Mouse (Mus musculus) hindbrain, embryonic 10.5 days (tissue): ENCODE measurements around the gene Adamts7. TPM values are rescaled to one million over a fixed set of nuclear protein-coding genes. Genes with fewer than 3 reads are reported as not detected.
A peak's percentile ranks its signal among the peaks of the same experiment; 100 is the strongest.

Source experiments
- DNase-seq: peaks from one replicate; pipeline ENCODE4 v3.0.0-alpha.2; 2017; ENCODE audit warnings: low spot score
- H3K27ac ChIP-seq: fragments of 300-500 bp; sonication (generic); 2 replicates; pipeline ENCODE4 v1.5.1; 2016; ENCODE audit warnings: mild to moderate bottlenecking, moderate library complexity
- H3K27me3 ChIP-seq: fragments of 300-500 bp; sonication (generic); 2 replicates; pipeline ENCODE4 v1.6.1; 2016; ENCODE audit warnings: mild to moderate bottlenecking; ENCODE audit not compliant: poor library complexity, insufficient read depth, severe bottlenecking
- H3K36me3 ChIP-seq: fragments of 300-500 bp; sonication (generic); 2 replicates; pipeline ENCODE4 v1.6.1; 2016; ENCODE audit warnings: mild to moderate bottlenecking, moderate library complexity
- H3K4me1 ChIP-seq: fragments of 300-500 bp; sonication (generic); replicated peaks from 2 replicates; pipeline ENCODE4 v1.6.1; 2016; ENCODE audit warnings: mild to moderate bottlenecking
- H3K4me3 ChIP-seq: fragments of 300-500 bp; sonication (generic); 2 replicates; pipeline ENCODE4 v1.5.1; 2016; ENCODE audit warnings: mild to moderate bottlenecking, moderate library complexity
- H3K9me3 ChIP-seq: fragments of 300-500 bp; sonication (generic); 2 replicates; pipeline ENCODE4 v1.6.1; 2016; ENCODE audit warnings: mild to moderate bottlenecking, moderate library complexity
- WGBS: fragments of 180-500 bp; shearing (Covaris S2); methylation state at CpG from one replicate; pipeline ENCODE4 v1.1.7; 2016; 5-methylcytosine and 5-hydroxymethylcytosine counted together
- polyA plus RNA-seq: library from polyadenylated mRNA; unstranded; fragments of >200 nt; fragmentation: Nextera tagmentation; extraction: Ambion mirVana; gene quantifications from 2 replicates; pipeline ENCODE4 v1.2.1, GENCODE M21; 2016

Gene Adamts7
- polyA plus RNA-seq, 1 experiment from 2014 or later: 16.2 TPM

DNA sequence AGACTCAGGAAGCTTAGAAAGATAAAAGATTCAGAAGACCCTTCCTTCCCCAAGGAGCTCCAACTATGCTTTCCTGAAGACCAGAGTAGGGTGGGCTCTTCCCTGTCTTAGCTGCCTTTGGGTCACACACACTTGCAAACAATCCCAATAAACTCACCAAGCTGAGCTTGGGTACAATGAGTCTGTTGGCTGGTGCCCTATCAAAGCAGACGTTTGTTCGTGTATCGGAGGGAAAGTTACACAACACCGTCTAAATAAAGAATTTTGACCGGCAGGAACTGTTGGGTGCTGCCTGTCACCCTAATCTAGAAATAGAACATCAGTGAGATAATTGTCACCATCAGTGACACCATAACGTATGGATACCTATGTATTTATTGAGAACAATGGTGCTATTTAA lies 35.7 kb upstream of the Adamts7 start:
- 67% methylated on average over 6 of the region's 6 CpGs for WGBS
- H3K27me3 ChIP-seq: no peaks in the 10 kb centered on the region
- no peak for DNase-seq
- H3K4me3 ChIP-seq: peak overlapping the region; percentile 45; the same call in 1 of the 2 replicates
- no peaks in the 10 kb centered on the region for H3K9me3 ChIP-seq
- H3K36me3 ChIP-seq: no peaks in the 10 kb centered on the region
- H3K27ac ChIP-seq: no peak overlapping the region
- peaks cover 12% of the 10 kb centered on the region; the same call in 1 of the 2 replicates for H3K4me1 ChIP-seq

GRCm38 (mm10) chr9:90128636-90129201 lies 34.1 kb upstream of the Adamts7 start:
- WGBS: 82% methylated on average over 6 of the region's 6 CpGs

GRCm38 (mm10) chr9:90133562-90134355 lies 29.1 kb upstream of the Adamts7 start:
- DNase-seq: no peak
- Histone ChIP-seq H3K27me3 (no peaks in the 10 kb centered on the region), H3K4me3 (no peak overlapping the region), H3K9me3 (no peaks in the 10 kb centered on the region), H3K36me3 (no peaks in the 10 kb centered on the region), H3K27ac (peak overlapping the region; percentile 53), H3K4me1 (peaks cover 10% of the 10 kb centered on the region)
- 79% methylated on average over 7 of the region's 7 CpGs for WGBS

More at GRCm38 (mm10) chr9:90128636-90129201, 34.1 kb upstream of the Adamts7 start:
- Histone ChIP-seq H3K4me3 (no peak overlapping the region), H3K36me3 (no peaks in the 10 kb centered on the region), H3K27ac (no peak overlapping the region), H3K27me3 (no peaks in the 10 kb centered on the region), H3K9me3 (no peaks in the 10 kb centered on the region), H3K4me1 (peaks cover 18% of the 10 kb centered on the region)
- DNase-seq: no peak

- no peak for DNase-seq
- 82% methylated on average over 8 of the region's 8 CpGs for WGBS
- peaks cover 10% of the 10 kb centered on the region for H3K4me1 ChIP-seq
- no peaks in the 10 kb centered on the region for H3K27me3 ChIP-seq
- H3K36me3 ChIP-seq: no peaks in the 10 kb centered on the region
- no peak overlapping the region for H3K4me3 ChIP-seq
- H3K9me3 ChIP-seq: no peaks in the 10 kb centered on the region
- no peak overlapping the region for H3K27ac ChIP-seq
Measured at GRCm38 (mm10) chr9:90135466-90135865, 27.4 kb upstream of the Adamts7 start.

GRCm38 (mm10) chr9:90135963-90136677 lies 26.7 kb upstream of the Adamts7 start:
- no peak overlapping the region for H3K27ac ChIP-seq
- no peak for DNase-seq
- no peaks in the 10 kb centered on the region for H3K36me3 ChIP-seq
- no peaks in the 10 kb centered on the region for H3K27me3 ChIP-seq
- 84% methylated on average over 9 of the region's 9 CpGs for WGBS
- peaks cover 10% of the 10 kb centered on the region for H3K4me1 ChIP-seq
- no peaks in the 10 kb centered on the region for H3K9me3 ChIP-seq
- no peak overlapping the region for H3K4me3 ChIP-seq

DNA sequence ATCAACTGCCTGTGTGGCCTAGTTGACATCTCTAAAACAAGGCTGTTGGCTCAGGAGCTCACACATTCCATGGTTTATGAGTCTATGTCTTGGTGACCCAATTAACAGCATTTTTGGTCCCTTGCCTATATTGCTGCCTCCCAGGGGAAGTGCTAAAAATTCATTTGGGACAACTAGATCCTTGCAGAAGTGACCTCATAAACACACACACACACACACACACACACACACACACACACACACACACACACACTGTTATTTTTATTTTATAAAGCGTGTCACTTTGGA lies 26.2 kb upstream of the Adamts7 start:
- Histone ChIP-seq H3K4me1 (peaks cover 10% of the 10 kb centered on the region), H3K27me3 (no peaks in the 10 kb centered on the region), H3K9me3 (no peaks in the 10 kb centered on the region), H3K4me3 (no peak overlapping the region), H3K27ac (no peak overlapping the region), H3K36me3 (no peaks in the 10 kb centered on the region)
- 93% methylated on average over 1 of the region's 1 CpGs for WGBS
- no peak for DNase-seq

DNA sequence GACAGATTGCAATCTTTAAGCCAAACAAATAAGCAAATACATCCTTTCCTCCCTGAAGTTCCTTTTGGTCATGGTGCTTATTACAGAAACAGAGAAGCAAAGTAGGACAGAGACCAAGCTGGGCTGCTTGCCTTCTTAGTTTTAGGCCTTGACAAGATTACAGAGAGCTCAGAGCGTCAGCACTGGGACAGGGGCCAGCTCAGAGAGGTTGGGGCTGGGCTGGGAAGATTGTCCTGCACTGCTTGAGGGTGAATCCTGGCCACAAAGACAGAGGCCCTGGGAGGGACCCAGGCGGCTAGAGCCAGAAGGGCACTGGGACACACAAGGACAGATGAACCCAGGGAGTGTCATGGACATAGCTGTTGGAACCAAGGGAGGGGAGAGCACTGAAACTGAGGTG lies 17.1 kb upstream of the Adamts7 start:
- 48% methylated on average over 2 of the region's 2 CpGs for WGBS
- H3K9me3 ChIP-seq: no peaks in the 10 kb centered on the region
- no peaks in the 10 kb centered on the region for H3K27me3 ChIP-seq
- H3K4me1 ChIP-seq: no peaks in the 10 kb centered on the region
- no peaks in the 10 kb centered on the region for H3K36me3 ChIP-seq
- H3K4me3 ChIP-seq: no peak overlapping the region
- no peak overlapping the region for H3K27ac ChIP-seq
- no peak for DNase-seq

GRCm38 (mm10) chr9:90146869-90147268 lies 16.0 kb upstream of the Adamts7 start:
- Histone ChIP-seq H3K36me3 (no peaks in the 10 kb centered on the region), H3K4me3 (no peak overlapping the region), H3K9me3 (no peaks in the 10 kb centered on the region), H3K27ac (no peak overlapping the region), H3K4me1 (no peaks in the 10 kb centered on the region), H3K27me3 (no peaks in the 10 kb centered on the region)
- 85% methylated on average over 5 of the region's 5 CpGs for WGBS
- no peak for DNase-seq

- Histone ChIP-seq H3K36me3 (no peaks in the 10 kb centered on the region), H3K9me3 (0 out of 2 replicates have a peak, but pooled peaks cover 2% of the 10 kb centered on the region), H3K4me1 (peaks cover 28% of the 10 kb centered on the region), H3K27me3 (peaks cover 8% of the 10 kb centered on the region; the same call in 1 of the 2 replicates), H3K27ac (peak overlapping the region; percentile 92), H3K4me3 (peak overlapping the region; percentile 72)
- peak; percentile 70 for DNase-seq
- 7% methylated on average over 29 of the region's 29 CpGs for WGBS
Measured at GRCm38 (mm10) chr9:90162243-90162925, 485 bp upstream of the Adamts7 start.

GRCm38 (mm10) chr9:90163749-90164095 lies 853 bp downstream of the Adamts7 start:
- Histone ChIP-seq H3K4me3 (peak overlapping the region; percentile 72), H3K4me1 (peaks cover 28% of the 10 kb centered on the region), H3K27me3 (peaks cover 8% of the 10 kb centered on the region; the same call in 1 of the 2 replicates), H3K36me3 (peaks cover 3% of the 10 kb centered on the region; the same call in 1 of the 2 replicates), H3K9me3 (0 out of 2 replicates have a peak, but pooled peaks cover 2% of the 10 kb centered on the region), H3K27ac (peak overlapping the region; percentile 92)
- under 1% methylated on average over 18 of the region's 18 CpGs for WGBS
- DNase-seq: no peak

GRCm38 (mm10) chr9:90164670-90165453 lies 2.0 kb downstream of the Adamts7 start:
- Histone ChIP-seq H3K4me3 (peak overlapping the region; percentile 72), H3K36me3 (peaks cover 3% of the 10 kb centered on the region; the same call in 1 of the 2 replicates), H3K4me1 (peaks cover 28% of the 10 kb centered on the region), H3K27ac (no peak overlapping the region), H3K27me3 (peaks cover 8% of the 10 kb centered on the region; the same call in 1 of the 2 replicates), H3K9me3 (0 out of 2 replicates have a peak, but pooled peaks cover 2% of the 10 kb centered on the region)
- 59% methylated on average over 4 of the region's 4 CpGs for WGBS
- DNase-seq: no peak

DNA sequence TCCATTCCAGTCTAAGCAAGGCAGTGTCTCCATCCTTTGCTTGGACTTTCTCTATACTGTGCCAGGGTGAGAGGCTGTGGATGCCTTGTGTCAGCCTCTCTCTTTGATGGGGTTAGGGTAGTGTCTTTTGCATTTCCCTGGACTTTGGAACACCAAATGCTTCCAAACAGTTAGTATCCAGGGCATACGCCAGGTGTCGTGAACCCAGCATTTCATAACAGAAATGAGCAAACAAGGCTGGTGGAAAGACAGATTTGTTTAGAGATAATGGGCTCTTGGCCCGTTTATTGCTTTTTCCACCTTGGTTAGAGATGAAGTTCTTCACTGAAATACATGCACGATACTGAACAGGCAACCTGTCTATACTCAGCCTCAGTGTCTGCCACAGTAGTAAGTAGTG lies 2.7 kb downstream of the Adamts7 start:
- H3K4me1 ChIP-seq: peaks cover 28% of the 10 kb centered on the region
- peaks cover 8% of the 10 kb centered on the region; the same call in 1 of the 2 replicates for H3K27me3 ChIP-seq
- no peaks in the 10 kb centered on the region for H3K9me3 ChIP-seq
- H3K36me3 ChIP-seq: peaks cover 3% of the 10 kb centered on the region; the same call in 1 of the 2 replicates
- WGBS: 92% methylated on average over 4 of the region's 4 CpGs
- H3K4me3 ChIP-seq: no peak overlapping the region
- no peak overlapping the region for H3K27ac ChIP-seq
- DNase-seq: no peak
